Mouse (Mus musculus) embryonic facial prominence, embryonic 15.5 days (tissue): ENCODE data around the gene Calr4. TPM values are rescaled to one million over a fixed set of nuclear protein-coding genes. Genes with fewer than 3 reads are reported as not detected.
A peak's percentile ranks its signal among the peaks of the same experiment; 100 is the strongest.

ENCODE experiments used
- ATAC-seq: fragments of 200-750 bp; cut with Nextera tagmentation; 2 replicates; pipeline ENCODE4 v1.8.0; 2017; ENCODE audit warnings: low read depth, moderate TSS enrichment; ENCODE audit not compliant: insufficient number of reproducible peaks, low FRiP score, low TSS enrichment
- H3K27ac ChIP-seq: fragments of 300-500 bp; sonication (generic); replicated peaks from 2 replicates; pipeline ENCODE4 v1.5.1; 2015; ENCODE audit warnings: mild to moderate bottlenecking, inconsistent platforms
- H3K27me3 ChIP-seq: fragments of 300-500 bp; sonication (generic); 2 replicates; pipeline ENCODE4 v1.6.1; 2015; ENCODE audit warnings: inconsistent platforms
- H3K36me3 ChIP-seq: fragments of 300-500 bp; sonication (generic); 2 replicates; pipeline ENCODE4 v1.6.1; 2015; ENCODE audit warnings: mild to moderate bottlenecking, inconsistent platforms
- H3K4me1 ChIP-seq: fragments of 300-500 bp; sonication (generic); 2 replicates; pipeline ENCODE4 v1.6.1; 2015; ENCODE audit warnings: inconsistent platforms
- H3K4me2 ChIP-seq: fragments of 300-500 bp; sonication (generic); replicated peaks from 2 replicates; pipeline ENCODE4 v1.6.1; 2015; ENCODE audit warnings: mild to moderate bottlenecking, inconsistent platforms
- H3K4me3 ChIP-seq: fragments of 300-500 bp; sonication (generic); replicated peaks from 2 replicates; pipeline ENCODE4 v1.5.1; 2015; ENCODE audit warnings: mild to moderate bottlenecking, inconsistent platforms
- H3K9ac ChIP-seq: fragments of 300-500 bp; sonication (generic); 2 replicates; pipeline ENCODE4 v1.6.1; 2015; ENCODE audit warnings: inconsistent platforms
- H3K9me3 ChIP-seq: fragments of 300-500 bp; sonication (generic); replicated peaks from 2 replicates; pipeline ENCODE4 v1.6.1; 2016; ENCODE audit warnings: inconsistent platforms
- WGBS: fragments of 180-500 bp; shearing (Covaris S2); methylation state at CpG from one replicate; pipeline ENCODE4 v1.1.7; 2015; 5-methylcytosine and 5-hydroxymethylcytosine counted together
- polyA plus RNA-seq: library from polyadenylated mRNA; unstranded; fragments of >200 nt; fragmentation: Nextera tagmentation; extraction: Ambion mirVana; gene quantifications from 2 replicates; pipeline ENCODE4 v1.2.1, GENCODE M21; 2015

Calr4 gene
- polyA plus RNA-seq, 1 experiment from 2014 or later: 0.65 TPM

- Histone ChIP-seq H3K9ac (no peak overlapping the region), H3K36me3 (no peaks in the 10 kb centered on the region), H3K9me3 (no peaks in the 10 kb centered on the region), H3K27me3 (no peaks in the 10 kb centered on the region), H3K27ac (no peak overlapping the region), H3K4me1 (peaks cover 12% of the 10 kb centered on the region), H3K4me3 (no peak overlapping the region), H3K4me2 (no peak overlapping the region)
- 40% methylated on average over 7 of the region's 7 CpGs for WGBS
- no peak for ATAC-seq
Observed at GRCm38 (mm10) chr4:109236186-109236879, 2.0 kb downstream of the Calr4 start.

GRCm38 (mm10) chr4:109238428-109239268 is 4.4 kb downstream of the Calr4 start:
- H3K9me3 ChIP-seq: no peaks in the 10 kb centered on the region
- 53% methylated on average over 24 of the region's 24 CpGs for WGBS
- peaks cover 19% of the 10 kb centered on the region for H3K4me1 ChIP-seq
- no peaks in the 10 kb centered on the region for H3K36me3 ChIP-seq
- no peak overlapping the region for H3K4me2 ChIP-seq
- ATAC-seq: peak; percentile 44
- no peaks in the 10 kb centered on the region for H3K27me3 ChIP-seq
- no peak overlapping the region for H3K4me3 ChIP-seq
- H3K9ac ChIP-seq: no peak overlapping the region
- H3K27ac ChIP-seq: no peak overlapping the region

- Histone ChIP-seq H3K4me1 (peaks cover 19% of the 10 kb centered on the region), H3K27me3 (no peaks in the 10 kb centered on the region), H3K27ac (0 out of 2 replicates have a peak overlapping the region, but pooled peaks have one; percentile 30), H3K9ac (no peak overlapping the region), H3K4me3 (no peak overlapping the region), H3K36me3 (no peaks in the 10 kb centered on the region), H3K4me2 (no peak overlapping the region), H3K9me3 (no peaks in the 10 kb centered on the region)
- ATAC-seq: no peak
Observed at GRCm38 (mm10) chr4:109241221-109241620, 6.9 kb downstream of the Calr4 start.

GRCm38 (mm10) chr4:109241934-109242333 is 7.6 kb downstream of the Calr4 start:
- no peak for ATAC-seq
- H3K4me1 ChIP-seq: peaks cover 19% of the 10 kb centered on the region
- WGBS: 33% methylated on average over 4 of the region's 4 CpGs
- no peak overlapping the region for H3K4me3 ChIP-seq
- H3K9ac ChIP-seq: no peak overlapping the region
- H3K9me3 ChIP-seq: no peaks in the 10 kb centered on the region
- H3K27ac ChIP-seq: 0 out of 2 replicates have a peak overlapping the region, but pooled peaks have one; percentile 30
- H3K27me3 ChIP-seq: no peaks in the 10 kb centered on the region
- no peaks in the 10 kb centered on the region for H3K36me3 ChIP-seq
- no peak overlapping the region for H3K4me2 ChIP-seq

- Histone ChIP-seq H3K4me1 (peaks cover 14% of the 10 kb centered on the region), H3K9me3 (no peaks in the 10 kb centered on the region), H3K4me3 (no peak overlapping the region), H3K27me3 (no peaks in the 10 kb centered on the region), H3K4me2 (no peak overlapping the region), H3K36me3 (no peaks in the 10 kb centered on the region), H3K9ac (no peak overlapping the region), H3K27ac (no peak overlapping the region)
- no peak for ATAC-seq
- 60% methylated on average over 7 of the region's 7 CpGs for whole genome bisulfite sequencing
Observed at GRCm38 (mm10) chr4:109244506-109244905, 10.2 kb downstream of the Calr4 start.

- H3K36me3 ChIP-seq: no peaks in the 10 kb centered on the region
- 79% methylated on average over 6 of the region's 6 CpGs for WGBS
- no peak for ATAC-seq
Observed at GRCm38 (mm10) chr4:109245016-109245620, 10.8 kb downstream of the Calr4 start.

GRCm38 (mm10) chr4:109251605-109252004 is 17.3 kb downstream of the Calr4 start:
- Histone ChIP-seq H3K36me3 (no peaks in the 10 kb centered on the region), H3K27me3 (no peaks in the 10 kb centered on the region), H3K4me2 (no peak overlapping the region), H3K4me1 (no peaks in the 10 kb centered on the region), H3K9me3 (no peaks in the 10 kb centered on the region), H3K27ac (no peak overlapping the region), H3K4me3 (no peak overlapping the region), H3K9ac (no peak overlapping the region)
- ATAC-seq: no peak
- WGBS: 40% methylated on average over 3 of the region's 3 CpGs

More at GRCm38 (mm10) chr4:109245016-109245620, 10.8 kb downstream of the Calr4 start:
- Histone ChIP-seq H3K4me3 (no peak overlapping the region), H3K27me3 (no peaks in the 10 kb centered on the region), H3K27ac (no peak overlapping the region), H3K4me2 (no peak overlapping the region), H3K9ac (no peak overlapping the region), H3K4me1 (peaks cover 14% of the 10 kb centered on the region), H3K9me3 (no peaks in the 10 kb centered on the region)

- H3K9ac ChIP-seq: no peak overlapping the region
- WGBS: 83% methylated on average over 4 of the region's 4 CpGs
Observed at GRCm38 (mm10) chr4:109252199-109252598, 17.9 kb downstream of the Calr4 start.

GRCm38 (mm10) chr4:109253664-109254151 is 19.4 kb downstream of the Calr4 start:
- no peaks in the 10 kb centered on the region for H3K36me3 ChIP-seq
- no peak overlapping the region for H3K4me3 ChIP-seq
- H3K4me1 ChIP-seq: no peaks in the 10 kb centered on the region
- no peak overlapping the region for H3K9ac ChIP-seq
- H3K27ac ChIP-seq: no peak overlapping the region
- H3K9me3 ChIP-seq: no peaks in the 10 kb centered on the region
- H3K27me3 ChIP-seq: no peaks in the 10 kb centered on the region
- no peak for ATAC-seq
- WGBS: 64% methylated on average over 11 of the region's 11 CpGs
- H3K4me2 ChIP-seq: no peak overlapping the region

More at GRCm38 (mm10) chr4:109252199-109252598, 17.9 kb downstream of the Calr4 start:
- no peaks in the 10 kb centered on the region for H3K36me3 ChIP-seq
- no peak overlapping the region for H3K4me2 ChIP-seq
- no peak for ATAC-seq
- H3K4me3 ChIP-seq: no peak overlapping the region
- H3K9me3 ChIP-seq: no peaks in the 10 kb centered on the region
- H3K27ac ChIP-seq: no peak overlapping the region
- H3K27me3 ChIP-seq: no peaks in the 10 kb centered on the region
- H3K4me1 ChIP-seq: no peaks in the 10 kb centered on the region

GRCm38 (mm10) chr4:109254511-109254910 is 20.2 kb downstream of the Calr4 start:
- Histone ChIP-seq H3K27ac (no peak overlapping the region), H3K4me2 (no peak overlapping the region), H3K27me3 (no peaks in the 10 kb centered on the region), H3K4me3 (no peak overlapping the region), H3K36me3 (no peaks in the 10 kb centered on the region), H3K4me1 (no peaks in the 10 kb centered on the region), H3K9me3 (no peaks in the 10 kb centered on the region), H3K9ac (no peak overlapping the region)
- WGBS: 83% methylated on average over 5 of the region's 5 CpGs
- no peak for ATAC-seq

- no peak overlapping the region for H3K9ac ChIP-seq
- H3K4me1 ChIP-seq: no peaks in the 10 kb centered on the region
- no peak overlapping the region for H3K4me2 ChIP-seq
- no peak for ATAC-seq
- 53% methylated on average over 2 of the region's 2 CpGs for WGBS
- H3K4me3 ChIP-seq: no peak overlapping the region
- H3K27ac ChIP-seq: no peak overlapping the region
- H3K9me3 ChIP-seq: no peaks in the 10 kb centered on the region
- H3K36me3 ChIP-seq: no peaks in the 10 kb centered on the region
- no peaks in the 10 kb centered on the region for H3K27me3 ChIP-seq
Observed at GRCm38 (mm10) chr4:109255321-109255720, 21.0 kb downstream of the Calr4 start.
